Mouse (Mus musculus): Measurements from ENCODE around the gene Chadl.

- TF ChIP-seq CTCF (IDR thresholded peaks at IDR 0.05; ENCODE audit: borderline replicate concordance, extremely low read depth, insufficient read depth, insufficient read length) (no peak), POLR2A (IDR thresholded peaks at IDR 0.05; ENCODE audit: borderline replicate concordance, extremely low read depth, insufficient read depth, insufficient read length, poor library complexity, severe bottlenecking) (no peak)
These were observed 1.4 kb upstream of the Chadl start for GRCm38 (mm10) chr15:81698532-81698931.

All from brain, embryonic 14.5 days (tissue).